Mouse (Mus musculus): ENCODE measurements around the gene Pak1ip1. TPM values are rescaled to one million over a fixed set of nuclear protein-coding genes. Genes with fewer than 3 reads are reported as not detected.

Pak1ip1 gene
- polyA plus RNA-seq, 1 experiment from 2014 or later: 64.7 TPM

DNA sequence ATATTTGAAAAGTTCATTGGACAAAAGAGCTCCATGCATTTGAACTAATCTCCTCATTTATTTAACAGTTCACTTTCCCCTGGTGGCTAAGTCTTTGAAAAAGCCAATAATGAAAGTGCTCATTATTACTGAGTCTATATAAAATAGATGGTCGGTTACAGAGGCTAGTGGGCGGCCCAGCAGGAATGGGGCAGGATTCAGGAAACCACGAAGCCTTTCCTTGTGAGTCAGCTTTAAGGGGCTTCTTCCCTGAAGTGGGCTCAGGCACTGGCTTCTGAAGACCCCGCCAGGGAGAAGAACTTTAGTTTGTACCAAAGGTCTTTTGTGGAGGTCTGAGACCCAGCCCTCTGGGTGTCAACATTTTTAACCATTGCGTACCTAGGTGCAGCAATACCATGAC lies 51.1 kb downstream of the Pak1ip1 start:
- Histone ChIP-seq H3K27ac (replicated peaks) (no peak overlapping the region), H3K4me1 (replicated peaks) (no peaks in the 10 kb centered on the region), H3K27me3 (no peaks in the 10 kb centered on the region), H3K4me2 (no peak overlapping the region), H3K9ac (no peak overlapping the region), H3K4me3 (no peak overlapping the region), H3K9me3 (no peaks in the 10 kb centered on the region), H3K36me3 (no peaks in the 10 kb centered on the region)
- ATAC-seq (ENCODE audit: low read depth): no peak
- 68% methylated on average over 5 of the region's 5 CpGs for WGBS

Other genes starting within 250 kb of the Pak1ip1 start
- gene Gcnt2, start 141.3 kb upstream of the Pak1ip1 start, polyA plus RNA-seq (2015; fragmentation: Nextera tagmentation; extraction: Ambion mirVana): 3.9 and 4.6 TPM in 2 replicates
- 147 TPM in 2 replicates for gene Tmem14c, start 15.3 kb downstream of the Pak1ip1 start, polyA plus RNA-seq (2015; fragmentation: Nextera tagmentation; extraction: Ambion mirVana)
- gene Mak, start 78.7 kb downstream of the Pak1ip1 start, polyA plus RNA-seq (2015; fragmentation: Nextera tagmentation; extraction: Ambion mirVana): 0.25 and 0.84 TPM in 2 replicates
- not detected in 2 replicates for gene Gcm2, start 110.0 kb downstream of the Pak1ip1 start, polyA plus RNA-seq (2015; fragmentation: Nextera tagmentation; extraction: Ambion mirVana)
- gene Sycp2l, start 113.3 kb downstream of the Pak1ip1 start, polyA plus RNA-seq (2015; fragmentation: Nextera tagmentation; extraction: Ambion mirVana): not detected in 2 replicates
- 36.4 and 43.4 TPM in 2 replicates for gene Elovl2, start 219.4 kb downstream of the Pak1ip1 start, polyA plus RNA-seq (2015; fragmentation: Nextera tagmentation; extraction: Ambion mirVana)
- 22.4 and 22.7 TPM in 2 replicates for gene Smim13, start 248.8 kb downstream of the Pak1ip1 start, polyA plus RNA-seq (2015; fragmentation: Nextera tagmentation; extraction: Ambion mirVana)

Measured in neural tube, embryonic 13.5 days (tissue).